Comparison of ENCODE assay signal across 8 mouse cellular contexts in the genomic region with DNA sequence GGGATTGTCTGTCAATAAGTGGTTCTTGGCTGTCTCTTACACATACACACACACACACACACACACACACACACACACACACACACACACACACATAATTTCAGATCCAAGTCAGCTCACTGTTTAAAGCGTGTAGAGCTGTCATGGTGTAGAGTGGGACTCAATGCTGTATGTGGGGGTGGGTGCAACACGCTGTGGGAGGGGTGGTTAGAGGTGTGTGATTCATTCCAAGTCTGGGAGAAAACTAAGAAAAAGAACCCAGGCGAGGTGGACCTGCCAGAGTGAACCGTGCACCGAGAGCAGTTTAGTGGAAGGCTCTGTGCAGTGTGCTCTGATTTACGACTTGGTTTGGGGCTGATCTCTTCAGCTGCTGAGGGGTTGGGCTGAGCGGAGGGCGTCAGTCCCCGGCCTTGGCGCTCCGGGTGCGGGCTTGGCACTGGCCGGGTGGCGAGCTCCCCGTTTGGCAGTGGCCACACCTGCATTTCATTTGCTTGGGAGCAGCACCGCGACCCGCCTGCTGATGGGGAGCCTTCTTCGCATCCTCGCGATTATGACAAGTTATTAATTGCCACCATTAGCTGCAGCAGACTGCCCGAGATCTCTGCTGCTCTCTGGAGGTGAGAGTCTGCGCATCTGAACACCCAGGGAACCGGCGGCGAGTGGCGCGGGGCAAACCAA.
DNase-seq lines count a peak whose midpoint lies in the region; ATAC-seq lines count a peak whose summit lies in the region.

No protein-coding gene starts in this region.

- peak overlapping the region; percentile 61 for H3K4me2 ChIP-seq in heart, embryonic 11.5 days
- H3K4me2 ChIP-seq in neural tube, embryonic 15.5 days = peak overlapping the region; percentile 72

- H3K4me1 ChIP-seq in heart, embryonic 11.5 days (ENCODE audit: control insufficient read depth, insufficient read depth, low read length) = no peaks in the 10 kb centered on the region
- peaks cover 17% of the 10 kb centered on the region for H3K4me1 ChIP-seq in neural tube, embryonic 15.5 days

- H3K27me3 ChIP-seq in heart, embryonic 11.5 days (ENCODE audit: control insufficient read depth, insufficient read depth, low read length) = no peaks in the 10 kb centered on the region
- 0 out of 2 replicates have a peak, but pooled peaks cover 4% of the 10 kb centered on the region for H3K27me3 ChIP-seq in neural tube, embryonic 15.5 days (replicated peaks)

- no peak overlapping the region for H3K9ac ChIP-seq in heart, embryonic 11.5 days (ENCODE audit: low read depth, low read length)
- peak overlapping the region; percentile 43; the same call in 1 of the 2 replicates for H3K9ac ChIP-seq in neural tube, embryonic 15.5 days (replicated peaks)

- H3K9me3 ChIP-seq in heart, embryonic 11.5 days (replicated peaks; ENCODE audit: control insufficient read depth, low read length) = no peaks in the 10 kb centered on the region
- no peaks in the 10 kb centered on the region for H3K9me3 ChIP-seq in neural tube, embryonic 15.5 days (replicated peaks)

- intact Hi-C loops in heart, postnatal 36 days (cut with DNase I) = no loop called here

- WGBS in heart, embryonic 11.5 days (ENCODE audit: insufficient replicate concordance) = 27% methylated on average over 28 of the region's 28 CpGs
- 20% methylated on average over 27 of the region's 28 CpGs for WGBS in neural tube, embryonic 15.5 days

- DNase-seq in heart, postnatal 36 days = no peak
- peak; percentile 37 for DNase-seq in brain, adult 2 months (ENCODE audit: low read depth, low spot score)
- DNase-seq in forelimb bud, embryonic 11.5 days (ENCODE audit: low read depth, low spot score) = peak; percentile 43
- peak; percentile 41 to 54 for DNase-seq in layer of hippocampus, postnatal 10 days (ENCODE audit: low spot score in 2 of 2)
- no peak for DNase-seq in spleen, postnatal 14 days (ENCODE audit: low spot score in 2 of 2)
- no peak for DNase-seq in cerebellum, adult 18-20 months

- no peak for ATAC-seq in heart, embryonic 11.5 days (replicated peaks; ENCODE audit: insufficient number of reproducible peaks, low FRiP score, low TSS enrichment)
- ATAC-seq in neural tube, embryonic 15.5 days (ENCODE audit: low FRiP score) = peak; percentile 85; the same call in 1 of the 2 replicates

- peak overlapping the region; percentile 18 for H3K4me3 ChIP-seq in heart, embryonic 11.5 days (ENCODE audit: low read depth, low read length)
- peak overlapping the region; percentile 36 for H3K4me3 ChIP-seq in neural tube, embryonic 15.5 days (replicated peaks)

- H3K36me3 ChIP-seq in heart, embryonic 11.5 days (ENCODE audit: control insufficient read depth, insufficient read depth, low read length) = no peaks in the 10 kb centered on the region
- no peaks in the 10 kb centered on the region for H3K36me3 ChIP-seq in neural tube, embryonic 15.5 days

- no peak overlapping the region for H3K27ac ChIP-seq in heart, embryonic 11.5 days (ENCODE audit: low read depth, low read length)
- H3K27ac ChIP-seq in neural tube, embryonic 15.5 days (replicated peaks) = peak overlapping the region; percentile 54

Comparison
In these comparisons a context has a peak if more than half of its experiments do, and no peak if none do; other contexts are left out.
1. DNase-seq: peak in brain, adult 2 months (single experiment), forelimb bud, embryonic 11.5 days (single experiment) and layer of hippocampus, postnatal 10 days (2 of 2); none in heart, postnatal 36 days (0 of 2), spleen, postnatal 14 days (0 of 2) and cerebellum, adult 18-20 months (0 of 2).